Mouse (Mus musculus) right cerebral cortex, postnatal 10 days (tissue): ENCODE measurements around the gene Crtc1.

ENCODE experiments used
- DNase-seq, 2 experiments: peaks; one replicate each; pipeline ENCODE4 v3.0.0; 2021; ENCODE audit warnings: low spot score in 2 of 2

Crtc1 gene

GRCm38 (mm10) chr8:70463306-70463705 lies 23.9 kb upstream of the Crtc1 start:
- DNase-seq = peak; percentile 67 to 73

GRCm38 (mm10) chr8:70462516-70462813 lies 23.1 kb upstream of the Crtc1 start:
- no peak for DNase-seq

GRCm38 (mm10) chr8:70461765-70462515 lies 22.6 kb upstream of the Crtc1 start:
- no peak for DNase-seq

GRCm38 (mm10) chr8:70460606-70461005 lies 21.2 kb upstream of the Crtc1 start:
- no peak for DNase-seq

GRCm38 (mm10) chr8:70460199-70460598 lies 20.8 kb upstream of the Crtc1 start:
- DNase-seq = no peak

GRCm38 (mm10) chr8:70459636-70460035 lies 20.3 kb upstream of the Crtc1 start:
- no peak for DNase-seq

GRCm38 (mm10) chr8:70458462-70458861 lies 19.1 kb upstream of the Crtc1 start:
- no peak for DNase-seq

- DNase-seq = no peak
Measured at GRCm38 (mm10) chr8:70457882-70458281, 18.5 kb upstream of the Crtc1 start.

GRCm38 (mm10) chr8:70456996-70457395 lies 17.6 kb upstream of the Crtc1 start:
- DNase-seq = no peak

- no peak for DNase-seq
Measured at GRCm38 (mm10) chr8:70453852-70454251, 14.5 kb upstream of the Crtc1 start.

- DNase-seq = no peak
Measured at GRCm38 (mm10) chr8:70452196-70452966, 13.0 kb upstream of the Crtc1 start.

- DNase-seq = peak; percentile 84 to 85
Measured at GRCm38 (mm10) chr8:70447639-70448420, 8.5 kb upstream of the Crtc1 start.

GRCm38 (mm10) chr8:70445988-70446387 lies 6.6 kb upstream of the Crtc1 start:
- DNase-seq = no peak

- no peak for DNase-seq
Measured at GRCm38 (mm10) chr8:70443326-70443725, 3.9 kb upstream of the Crtc1 start.

GRCm38 (mm10) chr8:70441565-70441964 lies 2.2 kb upstream of the Crtc1 start:
- DNase-seq = no peak

- DNase-seq = no peak
Measured at GRCm38 (mm10) chr8:70440246-70440645, 867 bp upstream of the Crtc1 start.

- no peak for DNase-seq
Measured at GRCm38 (mm10) chr8:70439848-70440179, 435 bp upstream of the Crtc1 start.

- no peak for DNase-seq
Measured at GRCm38 (mm10) chr8:70438423-70438822, 956 bp downstream of the Crtc1 start.

- DNase-seq = no peak
Measured at GRCm38 (mm10) chr8:70435156-70435555, 4.2 kb downstream of the Crtc1 start.

- no peak for DNase-seq
Measured at GRCm38 (mm10) chr8:70432991-70433536, 6.3 kb downstream of the Crtc1 start.

- DNase-seq = no peak
Measured at GRCm38 (mm10) chr8:70431213-70431612, 8.2 kb downstream of the Crtc1 start.

- DNase-seq = no peak
Measured at GRCm38 (mm10) chr8:70426300-70426907, 13.0 kb downstream of the Crtc1 start.
